Mouse (Mus musculus) stomach, postnatal 0 days (tissue): ENCODE measurements around the gene Sulf2.

Experiments
- CTCF ChIP-seq: IDR thresholded peaks from 2 replicates; pipeline ENCODE4 v1.5.1; 2016; ENCODE audit warnings: antibody characterized with exemption, low read depth, mild to moderate bottlenecking, moderate library complexity
- EP300 ChIP-seq: optimal IDR thresholded peaks from 2 replicates; pipeline ENCODE3; 2016; ENCODE audit warnings: antibody characterized with exemption

DNA sequence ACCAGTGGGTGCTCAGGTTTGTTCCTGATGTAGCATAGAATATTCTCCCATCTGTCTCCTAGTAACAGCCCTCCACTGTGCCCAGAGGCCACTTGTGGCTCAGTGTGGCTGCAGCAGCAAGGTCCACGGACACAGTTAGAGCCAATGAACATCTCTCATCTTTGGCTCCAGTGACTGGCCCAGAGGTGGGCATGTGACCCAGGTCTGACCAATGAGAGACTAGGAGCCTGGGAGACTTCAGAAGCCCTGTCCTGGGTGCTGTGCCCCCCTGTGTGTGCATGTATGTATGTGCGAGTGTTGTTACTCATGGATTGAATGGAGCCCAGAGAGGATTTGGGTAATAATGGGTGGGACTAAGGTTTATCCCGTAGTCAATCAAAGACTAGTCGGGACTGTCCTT lies 18.0 kb downstream of the Sulf2 start:
- TF ChIP-seq CTCF (no peak), EP300 (no peak)
